Mouse (Mus musculus) MEL (cell line): ENCODE data around the gene Egfr.

ENCODE experiments used
- CTCF ChIP-seq, 3 experiments: IDR thresholded peaks in 2 of 3; conservative IDR thresholded peaks in 1 of 3; 2 replicates each; pipeline ENCODE4 v1.5.1; 2011 to 2012; ENCODE audit warnings: low read length in 3 of 3, low read depth in 2 of 3, mild to moderate bottlenecking in 2 of 3, improper control_type of control experiment in 1 of 3, inconsistent platforms in 1 of 3, mixed read lengths in 1 of 3, moderate library complexity in 1 of 3; ENCODE audit not compliant: control insufficient read depth in 1 of 3, insufficient read depth in 1 of 3, poor library complexity in 1 of 3, severe bottlenecking in 1 of 3
- EP300 ChIP-seq, 2 experiments: IDR thresholded peaks; 2 replicates each; pipeline ENCODE4 v1.6.1; 2011; ENCODE audit warnings: improper control_type of control experiment in 2 of 2, low read length in 2 of 2, low read depth in 1 of 2, mild to moderate bottlenecking in 1 of 2
- POLR2A ChIP-seq, 2 experiments: IDR thresholded peaks; 2 replicates each; pipeline ENCODE4 v1.6.1; 2011 to 2012; ENCODE audit warnings: low read length in 2 of 2, mild to moderate bottlenecking in 2 of 2, control low read depth in 1 of 2, improper control_type of control experiment in 1 of 2, low read depth in 1 of 2, moderate library complexity in 1 of 2; ENCODE audit not compliant: control insufficient read depth in 1 of 2, insufficient read depth in 1 of 2, poor library complexity in 1 of 2

DNA sequence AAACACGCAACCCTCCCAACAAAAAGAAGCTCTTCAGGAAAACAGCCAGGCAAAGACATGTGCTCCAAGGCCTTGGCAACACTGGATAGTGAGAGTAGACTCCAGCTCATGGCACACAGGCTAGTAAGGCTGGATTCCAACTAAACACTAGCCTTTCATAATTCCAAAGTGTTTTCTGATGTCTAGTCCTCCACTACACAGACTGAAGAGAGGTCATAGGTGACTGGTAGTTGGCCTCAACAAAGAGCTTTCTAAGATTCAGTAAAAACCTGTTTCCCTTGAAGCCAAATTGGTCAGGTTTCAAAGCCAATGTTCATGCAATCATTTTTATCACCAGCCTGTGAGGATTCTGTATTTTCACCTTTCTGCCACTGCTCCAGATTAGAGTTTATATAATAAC lies 99.4 kb downstream of the Egfr start:
- TF ChIP-seq POLR2A (IDR thresholded peaks at IDR 0.05; ENCODE audit: control insufficient read depth in 1 of 2, insufficient read depth in 1 of 2, low read depth in 1 of 2, low read length in 2 of 2, poor library complexity in 1 of 2), result no peak
- TF ChIP-seq CTCF (IDR thresholded peaks at IDR 0.05 in 2 of 3, conservative IDR thresholded peaks at IDR 0.05 in 1 of 3; ENCODE audit: control insufficient read depth in 1 of 3, insufficient read depth in 1 of 3, low read depth in 2 of 3, low read length in 3 of 3, poor library complexity in 1 of 3, severe bottlenecking in 1 of 3), result no peak
- no peak for TF ChIP-seq EP300 (IDR thresholded peaks at IDR 0.05; ENCODE audit: low read depth in 1 of 2, low read length in 2 of 2)
